Mouse (Mus musculus) myocyte (in vitro differentiated cells): Measurements from ENCODE around the gene Fezf2.

Experiments
- E2F4 ChIP-seq: IDR thresholded peaks from one replicate; pipeline ENCODE4 v1.6.1; 2011; ENCODE audit warnings: mild to moderate bottlenecking, control low read depth, moderate library complexity; ENCODE audit not compliant: insufficient read depth
- MAX ChIP-seq: IDR thresholded peaks from one replicate; pipeline ENCODE4 v1.6.1; 2011; ENCODE audit warnings: low read depth, mild to moderate bottlenecking, control low read depth
- POLR2A ChIP-seq: IDR thresholded peaks from one replicate; pipeline ENCODE4 v1.6.1; 2011; ENCODE audit warnings: low read depth, mild to moderate bottlenecking, control low read depth, moderate library complexity; ENCODE audit not compliant: insufficient read length
- POLR2AphosphoS2 ChIP-seq: IDR thresholded peaks from one replicate; pipeline ENCODE4 v1.6.1; 2011; ENCODE audit warnings: low read depth, control low read depth; ENCODE audit not compliant: insufficient read length
- TCF3 ChIP-seq: IDR thresholded peaks from one replicate; pipeline ENCODE4 v1.6.1; 2011; ENCODE audit warnings: low read depth, control low read depth; ENCODE audit not compliant: insufficient read length

DNA sequence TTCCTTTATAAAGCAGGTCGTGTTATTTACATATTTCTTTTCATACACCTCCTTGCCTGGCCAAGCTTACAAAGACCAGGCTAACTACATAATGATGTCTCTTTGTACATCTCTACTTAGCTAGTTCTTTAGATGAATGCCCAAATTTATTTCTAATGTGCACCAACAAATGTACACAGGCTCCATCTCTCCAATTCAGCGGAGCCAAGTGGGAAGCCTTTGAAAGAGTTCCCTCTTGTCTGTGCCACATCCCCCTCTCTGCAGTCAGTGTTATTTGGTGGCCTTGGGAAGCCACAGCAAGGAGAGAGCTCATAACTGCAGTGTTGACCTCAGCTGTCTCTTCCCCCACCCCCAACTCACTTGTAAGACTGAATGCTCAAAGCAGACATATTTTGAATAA is 46.3 kb upstream of the Fezf2 start:
- TF ChIP-seq POLR2AphosphoS2 = no peak
- no peak for TF ChIP-seq POLR2A
- no peak for TF ChIP-seq MAX
- no peak for TF ChIP-seq E2F4
- TF ChIP-seq TCF3 = no peak
